Mouse (Mus musculus) CH12F3 (cell line): Measurements from ENCODE around the gene P2rx6.

Experiments used
- in situ Hi-C: fragments of 300-500 bp; cut with MboI; formaldehyde crosslinking; loops from 2 replicates; pipeline ENCODE4 v1.14.3; 2020; ENCODE audit warnings: low sequenced_read_pairs

The P2rx6 gene

DNA sequence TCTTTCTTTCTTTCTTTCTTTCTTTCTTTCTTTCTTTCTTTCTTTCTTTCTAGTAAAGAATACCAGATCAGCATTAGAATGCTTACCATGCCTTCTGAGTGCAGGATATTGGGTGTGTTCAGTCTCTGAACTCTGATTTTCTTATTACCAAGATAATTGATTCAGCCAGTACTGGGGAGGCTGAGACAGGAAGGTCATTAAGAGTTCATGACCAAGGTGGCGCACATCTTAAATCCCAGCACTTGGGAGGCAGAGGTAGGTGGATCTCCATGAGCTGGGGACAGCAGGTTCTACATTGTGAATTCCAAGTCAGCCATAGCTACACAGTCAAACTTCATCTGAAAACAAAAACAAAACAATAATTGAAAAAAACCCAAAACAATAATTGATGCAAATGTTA lies 60.3 kb downstream of the P2rx6 start:
- in situ Hi-C loops: no loop called here

DNA sequence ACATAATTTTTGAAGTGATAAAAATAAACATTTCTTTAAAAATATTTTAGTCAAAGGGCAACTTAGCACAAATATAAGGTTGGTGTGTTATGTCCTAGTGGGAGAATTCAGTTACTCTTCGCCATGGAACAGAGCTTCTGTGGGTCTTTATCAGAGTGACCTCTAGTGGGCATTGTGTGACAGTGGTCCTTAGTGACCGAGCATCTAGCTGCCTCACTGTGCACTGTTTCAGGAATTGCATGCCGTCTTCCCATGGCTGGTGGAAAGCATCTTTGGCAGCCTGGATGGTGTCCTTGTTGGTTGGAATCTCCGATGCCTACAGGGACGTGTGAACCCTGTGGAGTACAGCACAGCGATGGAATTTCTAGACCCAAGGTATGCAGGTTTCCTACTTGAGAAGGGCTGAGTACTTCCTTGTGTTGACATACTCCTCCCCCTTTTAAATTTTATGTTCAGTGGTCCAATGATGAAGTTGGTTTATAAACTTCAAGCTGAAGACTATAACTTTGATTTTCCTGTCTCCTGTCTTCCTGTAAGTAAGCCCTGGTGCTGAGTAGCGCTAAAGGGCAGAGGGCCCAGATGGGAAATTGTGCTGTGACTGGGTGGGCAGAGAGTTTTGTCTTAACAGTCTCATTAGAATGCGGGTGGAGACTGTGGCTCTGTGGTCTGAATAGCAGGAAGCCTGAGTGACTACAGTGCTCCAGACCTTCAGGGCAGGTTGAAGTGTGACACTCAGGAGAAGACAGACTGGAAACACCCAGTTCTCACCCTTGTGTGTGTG lies 64.0 kb downstream of the P2rx6 start:
- in situ Hi-C loops: no loop called here

- in situ Hi-C loops: no loop called here
Observed at GRCm38 (mm10) chr16:17626269-17626555, 64.5 kb downstream of the P2rx6 start.
